Mouse (Mus musculus): ENCODE data around the gene Kansl1. TPM values are rescaled to one million over a fixed set of nuclear protein-coding genes. Genes with fewer than 3 reads are reported as not detected.

The Kansl1 gene
- total RNA-seq, 2 experiments from 2014 or later = 78.6 to 80.0 TPM

DNA sequence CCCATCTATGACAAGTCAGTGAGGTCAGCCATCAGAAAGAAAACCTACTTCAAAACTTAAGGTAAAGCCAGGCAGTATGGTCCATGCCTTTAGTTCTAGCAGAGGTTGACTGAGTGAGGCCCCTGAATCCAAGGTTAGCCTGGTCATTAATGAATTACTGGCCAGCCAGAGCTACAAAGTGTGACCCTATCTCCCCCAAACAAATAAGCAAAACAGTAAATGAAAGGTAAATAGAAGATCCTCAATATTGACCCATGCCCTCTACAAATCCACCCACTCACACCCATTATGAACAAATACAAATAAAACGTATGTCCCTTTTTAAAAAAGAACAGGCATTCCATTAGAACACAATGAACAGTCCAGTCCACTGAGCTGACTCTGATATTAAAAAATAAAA is 76.5 kb downstream of the Kansl1 start:
- no peak for DNase-seq (ENCODE audit: extremely low spot score in 1 of 2, low spot score in 2 of 2)
- no peak for TF ChIP-seq CTCF (IDR thresholded peaks at IDR 0.05)
- Histone ChIP-seq H3K4me3 (no peak overlapping the region), H3K27ac (no peak overlapping the region)
- intact Hi-C loops (cut with DNase I) = no loop called here

DNA sequence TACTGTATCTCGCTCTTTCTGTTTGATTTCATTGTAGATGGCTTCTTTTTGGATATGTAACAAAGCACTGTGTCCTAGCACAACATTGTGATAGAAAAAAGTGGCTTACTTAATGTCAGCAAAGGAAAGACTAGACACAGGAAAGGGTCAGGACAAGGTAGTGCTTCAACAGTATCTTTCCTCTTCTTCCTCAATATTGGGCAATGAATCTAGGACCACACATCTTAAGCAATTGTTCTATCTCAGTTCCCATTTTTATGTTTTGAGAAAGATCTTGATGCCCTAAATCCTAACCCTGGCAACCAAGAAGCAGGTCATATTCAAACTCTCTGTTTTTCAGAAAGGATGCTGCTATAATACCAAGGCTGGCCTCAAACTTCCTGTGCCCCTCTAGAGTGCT is 81.4 kb downstream of the Kansl1 start:
- no peak overlapping the region for H3K4me3 ChIP-seq
- intact Hi-C loops (cut with DNase I) = no loop called here
- H3K27ac ChIP-seq = no peak overlapping the region
- TF ChIP-seq CTCF (IDR thresholded peaks at IDR 0.05) = no peak
- no peak for DNase-seq (ENCODE audit: extremely low spot score in 1 of 2, low spot score in 2 of 2)

DNA sequence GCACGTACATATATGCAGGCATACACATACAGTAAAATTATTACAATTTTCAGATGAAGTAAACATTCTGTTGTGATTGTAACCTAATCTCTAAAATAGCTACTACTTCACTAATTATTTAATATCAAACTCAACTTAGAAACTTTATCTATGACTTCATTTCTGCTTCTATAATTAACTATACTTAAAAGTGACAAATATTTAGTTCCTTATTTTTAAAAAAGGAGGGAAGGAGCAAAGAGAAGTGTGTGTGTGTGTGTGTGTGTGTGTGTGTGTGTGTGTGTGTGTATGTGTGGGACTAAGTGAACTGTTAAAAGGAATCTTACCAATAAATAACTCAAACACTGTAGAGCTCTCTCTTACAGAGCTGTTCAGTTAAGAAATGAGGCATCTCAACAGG is 82.1 kb downstream of the Kansl1 start:
- Histone ChIP-seq H3K27ac (no peak overlapping the region), H3K4me3 (no peak overlapping the region)
- no peak for TF ChIP-seq CTCF (IDR thresholded peaks at IDR 0.05)
- DNase-seq (ENCODE audit: extremely low spot score in 1 of 2, low spot score in 2 of 2) = no peak
- intact Hi-C loops (cut with DNase I) = no loop called here

DNA sequence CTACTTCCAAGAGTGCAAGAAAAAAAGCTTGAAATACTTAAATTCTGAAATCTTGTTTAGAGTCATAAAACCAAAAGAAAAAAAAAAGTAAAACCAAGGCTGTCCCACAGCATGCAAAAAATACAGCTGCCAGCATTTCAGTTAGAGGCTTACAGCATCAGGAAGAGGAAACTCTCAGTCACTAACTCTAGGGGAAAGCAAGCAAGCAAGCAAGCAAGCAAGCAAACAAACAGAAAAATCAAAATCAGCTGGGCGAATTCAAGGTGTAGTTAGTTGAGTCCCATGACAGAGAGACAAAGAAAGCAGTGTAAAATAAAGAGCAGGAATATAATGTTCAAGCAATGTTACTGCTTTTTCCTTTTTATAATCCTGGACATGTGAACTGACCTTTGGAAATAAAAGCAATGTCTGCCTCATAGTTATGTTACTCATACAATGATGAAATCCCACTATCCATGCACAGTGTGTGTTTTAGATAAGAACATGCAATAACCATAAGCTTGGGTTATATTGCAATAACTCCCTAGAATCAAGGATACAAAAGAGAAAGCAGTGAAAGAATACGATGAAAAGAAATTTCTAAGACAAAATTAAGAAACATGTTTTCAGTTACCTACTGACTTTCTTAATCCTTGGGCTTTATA is 85.4 kb downstream of the Kansl1 start:
- TF ChIP-seq CTCF (IDR thresholded peaks at IDR 0.05) = no peak
- Histone ChIP-seq H3K4me3 (no peak overlapping the region), H3K27ac (no peak overlapping the region)
- intact Hi-C loops (cut with DNase I) = no loop called here
- DNase-seq (ENCODE audit: extremely low spot score in 1 of 2, low spot score in 2 of 2) = no peak

DNA sequence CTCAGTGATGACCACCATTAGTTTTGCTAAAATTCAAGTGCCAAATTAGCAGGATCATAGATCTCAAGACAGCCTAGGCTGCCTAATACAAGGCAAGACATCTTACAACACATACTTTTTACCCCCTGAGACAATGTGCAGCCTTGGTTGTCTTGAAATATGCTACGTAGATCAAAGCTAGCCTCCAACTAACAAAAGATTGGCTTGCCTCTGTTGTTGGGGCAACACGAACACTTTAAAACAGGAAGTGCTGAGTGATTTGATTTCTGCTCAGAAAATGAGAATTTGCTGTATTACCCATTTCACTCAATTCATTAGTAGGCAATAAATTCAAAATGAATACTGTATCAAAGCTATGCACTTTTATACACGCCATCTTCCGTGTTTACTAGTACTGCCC is 86.8 kb downstream of the Kansl1 start:
- DNase-seq (ENCODE audit: extremely low spot score in 1 of 2, low spot score in 2 of 2) = no peak
- Histone ChIP-seq H3K27ac (no peak overlapping the region), H3K4me3 (no peak overlapping the region)
- no peak for TF ChIP-seq CTCF (IDR thresholded peaks at IDR 0.05)
- intact Hi-C loops (cut with DNase I) = no loop called here

DNA sequence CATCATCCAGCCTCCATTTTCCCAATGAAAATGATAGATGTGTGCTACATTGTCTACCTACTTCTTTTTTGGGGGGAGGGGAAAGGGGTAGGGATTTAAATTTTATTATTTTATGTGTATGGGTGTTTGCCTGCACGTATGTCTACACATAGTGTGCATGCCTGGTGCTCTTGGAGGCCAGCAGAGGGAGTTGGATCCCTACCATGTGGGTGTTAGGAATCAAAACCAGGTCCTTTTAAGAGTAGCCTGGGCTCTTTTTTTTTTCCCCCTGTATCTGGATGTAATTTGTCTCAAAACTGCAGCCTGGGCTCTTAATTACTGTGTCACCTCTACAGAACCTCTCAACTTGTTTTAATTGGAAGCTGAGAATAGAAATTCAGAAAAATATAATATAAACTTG is 89.0 kb downstream of the Kansl1 start:
- no peak for DNase-seq (ENCODE audit: extremely low spot score in 1 of 2, low spot score in 2 of 2)
- intact Hi-C loops (cut with DNase I) = no loop called here
- peak; percentile 40; the same call in 1 of the 2 replicates for TF ChIP-seq CTCF (IDR thresholded peaks at IDR 0.05)
- H3K27ac ChIP-seq = no peak overlapping the region
- no peak overlapping the region for H3K4me3 ChIP-seq

DNA sequence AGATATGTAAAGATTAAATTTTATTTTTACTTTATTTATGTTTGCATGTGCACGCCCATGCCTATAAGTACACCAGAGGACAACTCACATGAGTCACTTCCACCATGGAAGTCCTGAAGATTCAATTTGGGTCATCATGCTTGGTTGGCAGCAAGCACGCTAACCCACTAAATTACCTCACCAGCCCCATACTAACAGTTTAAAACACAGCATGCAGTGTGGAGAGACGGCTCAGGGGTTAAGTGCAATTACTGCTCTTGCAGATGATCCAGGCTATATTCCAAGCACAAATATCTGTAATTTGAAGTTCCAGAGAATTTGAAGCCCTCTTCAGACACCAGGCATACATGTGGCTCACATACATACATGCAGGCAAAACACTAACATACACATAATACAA is 92.4 kb downstream of the Kansl1 start:
- no peak for TF ChIP-seq CTCF (IDR thresholded peaks at IDR 0.05)

DNA sequence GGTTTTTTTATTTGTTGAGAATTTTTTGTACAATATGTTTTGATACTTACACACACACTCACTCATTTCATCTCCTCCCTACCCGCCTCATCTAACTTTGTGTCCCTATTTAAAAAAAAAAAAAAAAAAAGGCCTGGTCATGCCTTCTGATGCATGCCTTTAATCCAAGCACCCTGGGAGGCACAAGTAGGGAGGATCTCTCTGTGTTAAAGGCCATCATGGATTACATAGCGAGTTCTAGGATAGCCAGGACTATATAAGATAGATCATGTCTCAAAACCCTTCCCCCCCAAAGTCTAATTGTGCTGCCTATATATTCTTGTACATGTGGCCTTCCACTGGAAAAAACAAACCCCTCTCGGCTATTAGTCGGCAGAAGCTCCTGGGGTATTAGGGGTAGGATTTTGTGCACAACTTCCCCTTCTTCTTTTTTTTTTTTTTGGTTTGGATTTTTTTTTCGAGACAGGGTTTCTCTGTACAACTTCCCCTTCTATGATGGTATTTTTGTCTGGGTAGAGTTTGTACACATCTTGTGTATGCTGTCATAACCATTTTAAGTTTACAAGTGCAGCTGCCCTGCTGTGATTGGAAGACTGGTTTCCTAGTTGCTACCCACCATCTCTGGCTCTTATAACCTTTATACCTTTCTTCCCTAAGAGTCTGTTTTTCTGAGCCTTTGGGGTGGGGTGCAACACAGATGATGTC is 101.0 kb downstream of the Kansl1 start:
- no peak overlapping the region for H3K27ac ChIP-seq
- DNase-seq (ENCODE audit: extremely low spot score in 1 of 2, low spot score in 2 of 2) = no peak
- intact Hi-C loops (cut with DNase I) = no loop called here
- TF ChIP-seq CTCF (IDR thresholded peaks at IDR 0.05) = no peak
- no peak overlapping the region for H3K4me3 ChIP-seq

More for the DNA sequence above, 92.4 kb downstream of the Kansl1 start:
- Histone ChIP-seq H3K4me3 (no peak overlapping the region), H3K27ac (no peak overlapping the region)
- intact Hi-C loops (cut with DNase I) = no loop called here
- DNase-seq (ENCODE audit: extremely low spot score in 1 of 2, low spot score in 2 of 2) = no peak

DNA sequence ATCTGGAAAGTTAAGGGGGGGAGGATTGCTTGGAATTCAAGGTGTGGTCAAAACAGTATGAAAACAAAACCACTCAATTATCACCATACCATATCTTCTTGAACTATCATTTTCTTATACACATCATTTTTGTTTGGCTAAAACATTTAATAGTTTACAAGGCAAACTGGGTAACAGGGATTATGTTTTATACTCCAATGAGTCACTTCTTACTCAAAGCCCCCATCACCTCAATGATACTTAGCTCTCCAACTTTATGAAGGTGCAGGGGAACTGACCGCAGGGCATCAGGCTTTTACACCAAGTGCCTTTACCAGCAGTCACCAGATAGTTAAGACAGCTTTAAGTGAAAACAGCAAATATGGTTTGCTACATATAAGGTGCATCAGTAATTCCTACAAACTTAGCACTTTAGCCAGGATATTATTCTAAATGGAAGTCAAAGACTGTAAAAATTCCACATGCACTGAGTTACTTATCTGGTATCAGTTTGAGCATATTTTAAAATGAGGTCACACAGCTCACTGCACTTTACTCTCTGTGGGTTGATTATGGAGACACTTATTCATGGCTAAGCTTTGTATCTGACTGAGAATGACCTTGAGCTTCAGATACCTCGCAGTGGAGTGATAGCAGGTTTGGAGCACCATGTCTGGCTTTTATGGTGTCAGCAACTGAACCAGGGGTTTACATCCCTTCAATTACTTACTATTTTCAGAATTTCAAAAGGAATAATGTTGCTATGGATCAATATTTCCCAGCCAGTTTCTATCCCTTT is 104.6 kb downstream of the Kansl1 start:
- H3K4me3 ChIP-seq = no peak overlapping the region
- DNase-seq (ENCODE audit: extremely low spot score in 1 of 2, low spot score in 2 of 2) = no peak
- TF ChIP-seq CTCF (IDR thresholded peaks at IDR 0.05) = no peak
- intact Hi-C loops (cut with DNase I) = no loop called here
- H3K27ac ChIP-seq = no peak overlapping the region

DNA sequence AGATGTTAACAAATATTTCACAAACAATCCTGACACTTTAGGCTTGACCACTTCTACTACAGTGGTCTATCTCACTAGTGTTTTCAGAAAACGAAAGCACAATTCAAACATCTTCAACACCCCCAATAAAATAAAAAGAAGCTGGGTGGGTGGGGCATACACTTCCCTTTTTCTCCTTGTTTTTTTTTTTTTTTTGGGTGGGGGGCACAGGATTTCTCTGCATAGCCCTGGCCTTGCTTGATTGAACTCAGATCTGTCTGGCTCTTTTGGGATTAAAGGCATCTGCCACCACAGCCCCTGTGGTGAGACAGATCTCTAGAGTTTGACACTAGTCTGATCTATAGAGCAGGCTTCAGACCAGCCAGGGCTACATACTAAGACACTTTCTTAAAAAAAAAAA is 106.0 kb downstream of the Kansl1 start:
- intact Hi-C loops (cut with DNase I) = no loop called here
- H3K27ac ChIP-seq = no peak overlapping the region
- no peak for DNase-seq (ENCODE audit: extremely low spot score in 1 of 2, low spot score in 2 of 2)
- no peak for TF ChIP-seq CTCF (IDR thresholded peaks at IDR 0.05)
- H3K4me3 ChIP-seq = no peak overlapping the region

DNA sequence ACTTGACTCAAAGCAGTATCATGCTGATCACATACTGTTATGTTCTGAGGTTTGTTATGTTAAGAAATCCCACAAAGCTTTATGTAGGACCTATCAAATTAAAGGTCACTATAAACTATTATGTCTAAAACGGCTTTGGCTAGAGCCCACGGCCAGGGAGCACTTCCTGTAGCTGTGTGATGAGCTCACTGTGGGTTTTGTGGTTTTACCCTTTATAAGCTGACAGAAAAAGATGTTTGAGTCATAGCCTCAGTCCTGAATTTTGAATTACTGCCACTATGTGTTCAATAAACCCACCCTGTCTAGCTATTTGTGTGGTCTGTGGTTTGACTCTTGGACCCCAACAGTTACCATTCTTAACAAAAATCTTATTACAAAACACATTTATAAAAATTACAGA is 106.9 kb downstream of the Kansl1 start:
- intact Hi-C loops (cut with DNase I) = no loop called here
- no peak overlapping the region for H3K4me3 ChIP-seq
- no peak for DNase-seq (ENCODE audit: extremely low spot score in 1 of 2, low spot score in 2 of 2)
- no peak for TF ChIP-seq CTCF (IDR thresholded peaks at IDR 0.05)
- H3K27ac ChIP-seq = no peak overlapping the region

DNA sequence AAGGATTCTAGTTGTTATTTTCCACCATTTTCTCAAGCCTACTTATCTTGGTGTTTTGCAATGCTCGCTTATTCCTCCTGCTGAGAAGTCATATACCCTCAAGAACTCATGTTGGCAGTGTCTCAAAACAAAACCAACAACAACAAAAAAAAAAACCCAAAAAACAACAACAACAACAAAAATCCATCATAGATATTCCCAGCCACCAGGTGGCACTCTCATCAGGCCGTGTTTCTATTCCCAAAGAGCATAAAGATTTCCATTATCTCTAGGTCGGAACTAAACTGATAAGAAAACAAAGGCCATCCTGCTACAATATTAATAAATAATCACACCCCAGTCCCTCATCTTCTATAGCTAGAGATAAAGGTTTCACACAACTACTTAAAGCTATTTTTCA is 121.7 kb downstream of the Kansl1 start:
- TF ChIP-seq CTCF (IDR thresholded peaks at IDR 0.05) = peak; percentile 73
- H3K4me3 ChIP-seq = no peak overlapping the region
- no peak overlapping the region for H3K27ac ChIP-seq
- intact Hi-C loops (cut with DNase I) = loop anchor here (2.0 to 5.0 kb wide), 2 partner anchors 95 to 116 kb away; no protein-coding TSS in a partner anchor
- DNase-seq (ENCODE audit: extremely low spot score in 1 of 2, low spot score in 2 of 2) = no peak

Measured in left cerebral cortex, adult 2 months (tissue).